Mouse (Mus musculus): ENCODE results near the gene Prkn. TPM values are rescaled to one million over a fixed set of nuclear protein-coding genes. Genes with fewer than 3 reads are reported as not detected.

Gene Prkn
- total and polyA plus RNA-seq, 2 experiments, result 2.5 to 8.9 TPM

DNA sequence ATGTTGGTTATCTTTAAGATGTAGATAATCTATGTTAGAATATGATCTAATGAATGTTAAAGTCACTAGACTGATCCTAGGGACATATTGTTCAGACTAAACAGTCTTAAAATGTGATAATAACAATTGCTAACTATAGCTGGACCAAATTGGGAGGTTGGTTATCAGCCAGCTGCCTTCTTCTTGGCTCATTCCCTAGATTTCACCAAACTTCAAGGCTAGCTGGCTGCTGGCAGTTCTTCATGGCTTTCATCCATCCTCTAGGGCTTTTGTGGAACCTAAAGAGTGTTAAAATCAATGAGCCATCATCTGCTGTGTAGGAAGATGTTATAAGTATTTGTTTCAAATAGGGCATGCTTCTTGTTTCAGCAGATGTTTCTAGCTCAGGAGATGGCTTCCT lies 431.7 kb downstream of the Prkn start:
- Histone ChIP-seq H3K4me3 (ENCODE audit: insufficient read depth, low read depth, low read length) (no peak overlapping the region), H3K79me2 (ENCODE audit: control insufficient read depth, insufficient read depth, low read length) (no peaks in the 10 kb centered on the region), H3K9ac (ENCODE audit: low read depth, low read length) (no peak overlapping the region), H3K27me3 (ENCODE audit: control insufficient read depth, insufficient read depth, low read length) (no peaks in the 10 kb centered on the region), H3K36me3 (ENCODE audit: control insufficient read depth, insufficient read depth, low read length) (no peaks in the 10 kb centered on the region), H3K27ac (replicated peaks; ENCODE audit: insufficient read depth, low read depth, low read length) (no peak overlapping the region), H3K4me1 (ENCODE audit: control insufficient read depth, insufficient read depth, low read length) (no peaks in the 10 kb centered on the region)
- DNase-seq (ENCODE audit: extremely low read depth, low read depth, low spot score), result no peak
- TF ChIP-seq POLR2A (IDR thresholded peaks at IDR 0.05; ENCODE audit: extremely low read depth, insufficient read depth, low read length) (no peak), CTCF (IDR thresholded peaks at IDR 0.05; ENCODE audit: low read depth, low read length) (no peak)

DNA sequence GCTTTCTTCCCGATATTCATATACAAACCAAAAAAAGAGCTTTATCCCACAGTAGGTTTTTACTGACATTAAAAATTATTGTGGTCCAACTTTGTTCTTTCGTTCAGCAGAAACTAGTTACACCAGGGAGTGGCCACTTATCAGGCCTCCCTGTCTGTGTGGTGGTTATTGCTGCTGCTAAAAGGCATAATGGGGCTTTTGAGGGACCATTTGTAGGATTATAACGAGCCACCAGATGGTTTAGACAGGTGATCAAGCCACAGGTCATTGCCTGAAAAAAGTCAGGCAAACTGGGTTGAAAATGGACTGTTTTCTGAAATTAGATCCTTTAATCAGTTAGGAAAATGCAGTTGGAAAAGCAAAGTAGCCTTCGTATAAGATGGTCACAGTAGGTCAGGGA lies 444.1 kb downstream of the Prkn start:
- no peaks in the 10 kb centered on the region for H3K36me3 ChIP-seq (ENCODE audit: control insufficient read depth, insufficient read depth, low read length)
- WGBS, result 76% methylated on average over 4 of the region's 4 CpGs
- no peak for DNase-seq (ENCODE audit: extremely low read depth, low read depth, low spot score)
- no peaks in the 10 kb centered on the region for H3K79me2 ChIP-seq (ENCODE audit: control insufficient read depth, insufficient read depth, low read length)
- no peak overlapping the region for H3K4me3 ChIP-seq (ENCODE audit: insufficient read depth, low read depth, low read length)
- no peak overlapping the region for H3K27ac ChIP-seq (replicated peaks; ENCODE audit: insufficient read depth, low read depth, low read length)
- TF ChIP-seq CTCF (IDR thresholded peaks at IDR 0.05; ENCODE audit: low read depth, low read length) (no peak), POLR2A (IDR thresholded peaks at IDR 0.05; ENCODE audit: extremely low read depth, insufficient read depth, low read length) (no peak)
- H3K27me3 ChIP-seq (ENCODE audit: control insufficient read depth, insufficient read depth, low read length), result no peaks in the 10 kb centered on the region
- H3K4me1 ChIP-seq (ENCODE audit: control insufficient read depth, insufficient read depth, low read length), result no peaks in the 10 kb centered on the region
- H3K9ac ChIP-seq (ENCODE audit: low read depth, low read length), result no peak overlapping the region

DNA sequence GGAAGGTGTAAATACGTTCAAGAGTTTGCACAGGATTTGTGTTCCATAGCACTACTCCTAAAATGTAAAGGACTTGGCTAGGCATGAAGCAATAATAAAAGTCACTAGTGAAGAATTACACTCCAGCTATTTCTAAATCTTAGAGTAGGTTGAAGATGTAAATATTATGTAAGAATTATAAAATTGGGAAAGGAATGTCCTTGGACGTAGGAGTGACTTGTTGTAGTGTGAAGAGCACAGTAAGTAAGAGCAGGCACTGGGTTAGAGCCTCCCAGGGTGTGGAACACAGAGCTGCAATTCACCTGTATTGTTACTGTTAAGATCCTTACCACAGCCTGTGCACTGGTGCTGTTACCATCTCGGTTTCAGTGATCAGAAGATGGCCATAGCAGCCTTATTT lies 450.0 kb downstream of the Prkn start:
- no peak overlapping the region for H3K9ac ChIP-seq (ENCODE audit: low read depth, low read length)
- H3K27ac ChIP-seq (replicated peaks; ENCODE audit: insufficient read depth, low read depth, low read length), result no peak overlapping the region
- H3K36me3 ChIP-seq (ENCODE audit: control insufficient read depth, insufficient read depth, low read length), result no peaks in the 10 kb centered on the region
- no peak overlapping the region for H3K4me3 ChIP-seq (ENCODE audit: insufficient read depth, low read depth, low read length)
- no peaks in the 10 kb centered on the region for H3K27me3 ChIP-seq (ENCODE audit: control insufficient read depth, insufficient read depth, low read length)
- no peaks in the 10 kb centered on the region for H3K79me2 ChIP-seq (ENCODE audit: control insufficient read depth, insufficient read depth, low read length)
- WGBS, result 61% methylated on average over 3 of the region's 3 CpGs
- no peaks in the 10 kb centered on the region for H3K4me1 ChIP-seq (ENCODE audit: control insufficient read depth, insufficient read depth, low read length)
- TF ChIP-seq POLR2A (IDR thresholded peaks at IDR 0.05; ENCODE audit: extremely low read depth, insufficient read depth, low read length), result no peak
- TF ChIP-seq CTCF (IDR thresholded peaks at IDR 0.05; ENCODE audit: low read depth, low read length), result no peak
- no peak for DNase-seq (ENCODE audit: extremely low read depth, low read depth, low spot score)

DNA sequence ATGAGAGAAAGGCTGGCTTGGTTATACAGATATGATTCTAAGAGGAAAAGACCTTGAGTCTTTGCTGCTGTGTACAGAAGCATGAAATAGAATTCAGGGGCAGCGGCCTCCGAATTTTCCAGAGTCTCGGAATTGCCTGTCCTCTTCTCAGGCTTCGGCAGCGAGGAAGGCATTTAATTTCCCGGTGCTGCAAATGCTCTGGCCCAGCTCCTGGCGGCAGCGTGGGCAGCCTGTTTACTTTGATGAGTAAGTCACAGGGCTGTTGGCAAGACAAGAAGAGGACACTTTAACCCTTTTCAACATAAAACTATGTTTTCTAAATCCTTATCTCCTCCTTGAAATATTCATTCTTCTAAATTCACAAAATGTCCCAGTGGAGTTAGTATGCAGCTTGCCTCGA lies 462.9 kb downstream of the Prkn start:
- Histone ChIP-seq H3K79me2 (ENCODE audit: control insufficient read depth, insufficient read depth, low read length) (no peaks in the 10 kb centered on the region), H3K27me3 (ENCODE audit: control insufficient read depth, insufficient read depth, low read length) (no peaks in the 10 kb centered on the region), H3K4me1 (ENCODE audit: control insufficient read depth, insufficient read depth, low read length) (0 out of 2 replicates have a peak, but pooled peaks cover 4% of the 10 kb centered on the region), H3K27ac (replicated peaks; ENCODE audit: insufficient read depth, low read depth, low read length) (no peak overlapping the region), H3K36me3 (ENCODE audit: control insufficient read depth, insufficient read depth, low read length) (no peaks in the 10 kb centered on the region), H3K9ac (ENCODE audit: low read depth, low read length) (no peak overlapping the region), H3K4me3 (ENCODE audit: insufficient read depth, low read depth, low read length) (no peak overlapping the region)
- no peak for TF ChIP-seq POLR2A (IDR thresholded peaks at IDR 0.05; ENCODE audit: extremely low read depth, insufficient read depth, low read length)
- TF ChIP-seq CTCF (IDR thresholded peaks at IDR 0.05; ENCODE audit: low read depth, low read length), result no peak
- peak; percentile 52 for DNase-seq (ENCODE audit: extremely low read depth, low read depth, low spot score)
- WGBS, result 59% methylated on average over 9 of the region's 9 CpGs

DNA sequence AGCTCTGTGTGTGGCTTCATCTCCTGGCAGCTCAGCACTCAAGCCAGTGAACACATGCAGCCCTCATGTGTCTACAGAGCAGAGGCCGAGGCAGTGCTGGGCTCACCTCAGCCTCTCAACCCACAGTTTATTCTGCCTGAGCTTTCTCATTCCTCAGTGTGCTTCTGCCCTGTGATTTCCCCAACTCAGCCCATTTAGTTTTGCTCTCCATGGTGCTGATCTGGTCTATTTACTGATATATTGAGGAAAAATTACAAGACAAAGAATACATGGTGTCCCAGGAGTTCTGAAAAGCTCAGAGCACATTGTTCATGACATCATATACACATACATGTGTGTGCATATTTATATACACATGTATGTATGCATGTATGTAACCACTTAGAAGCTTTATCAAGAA lies 469.7 kb downstream of the Prkn start:
- WGBS, result 42% methylated on average over 1 of the region's 1 CpGs
- TF ChIP-seq POLR2A (IDR thresholded peaks at IDR 0.05; ENCODE audit: extremely low read depth, insufficient read depth, low read length), result no peak
- TF ChIP-seq CTCF (IDR thresholded peaks at IDR 0.05; ENCODE audit: low read depth, low read length), result no peak

DNA sequence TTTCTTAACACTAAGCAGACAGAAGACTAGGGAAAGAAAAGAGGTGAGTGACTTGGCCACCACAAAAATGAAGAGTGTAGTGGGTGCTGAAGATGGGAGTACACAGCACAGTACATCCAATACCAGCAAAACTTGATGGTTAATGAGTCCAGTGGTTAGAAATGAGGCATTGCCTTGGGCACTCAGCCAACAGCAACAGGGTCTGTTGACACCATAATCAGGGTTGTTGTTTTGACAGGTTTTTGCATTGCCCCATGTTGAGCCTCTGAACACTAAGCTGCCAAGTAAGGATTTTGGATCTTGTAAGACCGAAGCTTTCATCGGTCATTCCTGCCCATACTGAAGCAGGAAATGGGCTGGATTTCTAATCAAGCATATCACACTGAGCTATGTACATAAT lies 474.0 kb downstream of the Prkn start:
- DNase-seq (ENCODE audit: extremely low read depth, low read depth, low spot score), result no peak

More for the DNA sequence above, 469.7 kb downstream of the Prkn start:
- Histone ChIP-seq H3K4me1 (ENCODE audit: control insufficient read depth, insufficient read depth, low read length) (no peaks in the 10 kb centered on the region), H3K9ac (ENCODE audit: low read depth, low read length) (no peak overlapping the region), H3K79me2 (ENCODE audit: control insufficient read depth, insufficient read depth, low read length) (no peaks in the 10 kb centered on the region), H3K4me3 (ENCODE audit: insufficient read depth, low read depth, low read length) (no peak overlapping the region), H3K36me3 (ENCODE audit: control insufficient read depth, insufficient read depth, low read length) (no peaks in the 10 kb centered on the region), H3K27ac (replicated peaks; ENCODE audit: insufficient read depth, low read depth, low read length) (no peak overlapping the region), H3K27me3 (ENCODE audit: control insufficient read depth, insufficient read depth, low read length) (no peaks in the 10 kb centered on the region)
- no peak for DNase-seq (ENCODE audit: extremely low read depth, low read depth, low spot score)

More for the DNA sequence above, 474.0 kb downstream of the Prkn start:
- Histone ChIP-seq H3K4me3 (ENCODE audit: insufficient read depth, low read depth, low read length) (no peak overlapping the region), H3K27ac (replicated peaks; ENCODE audit: insufficient read depth, low read depth, low read length) (no peak overlapping the region), H3K79me2 (ENCODE audit: control insufficient read depth, insufficient read depth, low read length) (no peaks in the 10 kb centered on the region), H3K27me3 (ENCODE audit: control insufficient read depth, insufficient read depth, low read length) (no peaks in the 10 kb centered on the region), H3K4me1 (ENCODE audit: control insufficient read depth, insufficient read depth, low read length) (peaks cover 4% of the 10 kb centered on the region), H3K9ac (ENCODE audit: low read depth, low read length) (no peak overlapping the region), H3K36me3 (ENCODE audit: control insufficient read depth, insufficient read depth, low read length) (no peaks in the 10 kb centered on the region)
- TF ChIP-seq CTCF (IDR thresholded peaks at IDR 0.05; ENCODE audit: low read depth, low read length) (no peak), POLR2A (IDR thresholded peaks at IDR 0.05; ENCODE audit: extremely low read depth, insufficient read depth, low read length) (no peak)
- 87% methylated on average over 2 of the region's 2 CpGs for WGBS

Data from liver, adult 2 months (tissue).